Mouse (Mus musculus) activated CD4-positive, CD25-positive, alpha-beta regulatory T cell (primary cell): ENCODE results near the gene Olfr868. TPM values are rescaled to one million over a fixed set of nuclear protein-coding genes. Genes with fewer than 3 reads are reported as not detected.

Experiments used
- polyA plus RNA-seq, 2 experiments: library from polyadenylated mRNA; unstranded; fragments of 100-300 nt; shearing (Covaris generic); gene quantifications; one replicate each; pipeline ENCODE4 v1.2.1; 2017

Gene Olfr868
- polyA plus RNA-seq = not detected

GRCm38 (mm10) chr9:20098326-20098725 is at the start of gene Olfr868:
Gene Olfr868 (plus strand): TSS chr9:20098626.

DNA sequence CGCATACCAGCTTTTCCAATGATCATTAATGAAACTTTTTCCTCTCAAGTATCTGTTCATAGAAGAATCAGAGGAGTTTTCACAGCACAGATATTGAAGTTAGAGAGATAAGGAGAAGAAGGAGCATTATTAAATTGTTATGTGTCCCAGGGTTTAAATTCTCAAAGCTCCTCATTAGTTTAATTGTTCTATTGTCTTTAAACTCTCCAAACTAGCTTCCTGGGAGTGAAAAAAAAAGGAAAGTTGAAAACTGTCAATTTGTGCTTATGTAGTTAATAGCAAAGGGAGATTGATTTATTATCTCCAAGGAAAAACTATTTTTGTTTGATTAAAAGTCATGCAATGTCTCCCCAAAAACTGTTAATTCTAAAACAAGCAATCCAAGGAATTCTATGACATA is 41.0 kb upstream of the Olfr868 start, which contains the start of gene Olfr867:
Gene Olfr867 (minus strand): TSS at position 101 of the 400 bp plus-strand sequence.

GRCm38 (mm10) chr9:20128709-20129108 is 30.3 kb downstream of the Olfr868 start, which contains the start of gene Olfr869:
Gene Olfr869 (plus strand): TSS chr9:20129009.

Other genes starting within 250 kb of the Olfr868 start
- gene Olfr860, start 248.9 kb upstream of the Olfr868 start, polyA plus RNA-seq = not detected
- gene Olfr862, start 210.6 kb upstream of the Olfr868 start, polyA plus RNA-seq = under 1 TPM in 1 of 2 experiments, not detected in 1; 0.60 TPM
- 1 to 10 TPM in 1 of 2 experiments, under 1 TPM in 1; 0.87 to 1.2 TPM for gene Olfr77, start 181.8 kb upstream of the Olfr868 start, polyA plus RNA-seq
- gene Olfr866, start 70.6 kb upstream of the Olfr868 start, polyA plus RNA-seq = not detected
- not detected for gene Olfr867, start 41.1 kb upstream of the Olfr868 start, polyA plus RNA-seq
- not detected for gene Olfr869, start 30.4 kb downstream of the Olfr868 start, polyA plus RNA-seq
- gene Olfr870, start 75.4 kb downstream of the Olfr868 start, polyA plus RNA-seq = not detected
- not detected for gene Olfr871, start 113.6 kb downstream of the Olfr868 start, polyA plus RNA-seq
- gene Olfr872, start 138.5 kb downstream of the Olfr868 start, polyA plus RNA-seq = under 1 TPM in 1 of 2 experiments, not detected in 1; 0.21 TPM
- gene Olfr39, start 183.7 kb downstream of the Olfr868 start, polyA plus RNA-seq = not detected
- under 1 TPM in 1 of 2 experiments, not detected in 1; 0.06 TPM for gene Olfr873, start 199.9 kb downstream of the Olfr868 start, polyA plus RNA-seq
- not detected for gene Olfr18, start 237.5 kb downstream of the Olfr868 start, polyA plus RNA-seq